Mouse (Mus musculus): ENCODE results near the gene Ttc28. TPM values are rescaled to one million over a fixed set of nuclear protein-coding genes. Genes with fewer than 3 reads are reported as not detected.

Gene Ttc28
- total and polyA plus RNA-seq, 3 experiments = 1.1 to 1.8 TPM; not detected in 1

- Histone ChIP-seq H3K9ac (ENCODE audit: control insufficient read depth, low read depth, low read length, poor library complexity, severe bottlenecking) (no peak overlapping the region), H3K36me3 (ENCODE audit: control insufficient read depth in 1 of 2, insufficient read depth in 2 of 2, low read length in 2 of 2) (no peaks in the 10 kb centered on the region), H3K27ac (ENCODE audit: control insufficient read depth, low read depth, low read length) (no peak overlapping the region), H3K9me3 (replicated peaks; ENCODE audit: insufficient read depth, low read length) (no peaks in the 10 kb centered on the region), H3K4me1 (ENCODE audit: control insufficient read depth in 1 of 2, insufficient read depth in 2 of 2, low read length in 2 of 2) (no peaks in the 10 kb centered on the region), H3K27me3 (ENCODE audit: control insufficient read depth in 1 of 2, insufficient read depth in 2 of 2, low read length in 2 of 2) (no peaks in the 10 kb centered on the region), H3K79me2 (ENCODE audit: control insufficient read depth, insufficient read depth, low read length, poor library complexity) (no peaks in the 10 kb centered on the region), H3K4me3 (ENCODE audit: control insufficient read depth in 1 of 2, insufficient read depth in 1 of 2, low read depth in 2 of 2, low read length in 2 of 2) (no peak overlapping the region)
- TF ChIP-seq E2F4 (IDR thresholded peaks at IDR 0.05; ENCODE audit: borderline replicate concordance, low read depth, low read length) = no peak
- TF ChIP-seq MYC (IDR thresholded peaks at IDR 0.05; ENCODE audit: low read depth, low read length) = no peak
- TF ChIP-seq TBP (IDR thresholded peaks at IDR 0.05; ENCODE audit: low read depth, low read length) = no peak
- no peak for TF ChIP-seq RAD21 (IDR thresholded peaks at IDR 0.05; ENCODE audit: low read depth, low read length)
- TF ChIP-seq USF1 (IDR thresholded peaks at IDR 0.05; ENCODE audit: low read depth, low read length) = no peak
- no peak for TF ChIP-seq ZC3H11A (IDR thresholded peaks at IDR 0.05; ENCODE audit: low read depth, low read length)
- TF ChIP-seq MXI1 (IDR thresholded peaks at IDR 0.05; ENCODE audit: low read depth, low read length) = no peak
- TF ChIP-seq ZMIZ1 (IDR thresholded peaks at IDR 0.05; ENCODE audit: low read depth, low read length) = no peak
- TF ChIP-seq POLR2A (IDR thresholded peaks at IDR 0.05; ENCODE audit: control insufficient read depth in 1 of 2, insufficient read depth in 1 of 2, low read depth in 1 of 2, low read length in 2 of 2, poor library complexity in 1 of 2) = no peak
- TF ChIP-seq POLR2AphosphoS5 (IDR thresholded peaks at IDR 0.05; ENCODE audit: borderline replicate concordance, low read depth, low read length) = no peak
- TF ChIP-seq TCF12 (IDR thresholded peaks at IDR 0.05; ENCODE audit: low read depth, low read length) = no peak
- DNase-seq (ENCODE audit: low read depth, low spot score) = no peak
Measured at GRCm38 (mm10) chr5:111025476-111025875, 145.9 kb downstream of the Ttc28 start.

GRCm38 (mm10) chr5:111026209-111026608, 146.6 kb downstream of the Ttc28 start:
- Histone ChIP-seq H3K79me2 (ENCODE audit: control insufficient read depth, insufficient read depth, low read length, poor library complexity) (no peaks in the 10 kb centered on the region), H3K4me1 (ENCODE audit: control insufficient read depth in 1 of 2, insufficient read depth in 2 of 2, low read length in 2 of 2) (no peaks in the 10 kb centered on the region), H3K36me3 (ENCODE audit: control insufficient read depth in 1 of 2, insufficient read depth in 2 of 2, low read length in 2 of 2) (no peaks in the 10 kb centered on the region), H3K9me3 (replicated peaks; ENCODE audit: insufficient read depth, low read length) (no peaks in the 10 kb centered on the region), H3K9ac (ENCODE audit: control insufficient read depth, low read depth, low read length, poor library complexity, severe bottlenecking) (no peak overlapping the region), H3K27me3 (ENCODE audit: control insufficient read depth in 1 of 2, insufficient read depth in 2 of 2, low read length in 2 of 2) (no peaks in the 10 kb centered on the region), H3K27ac (ENCODE audit: control insufficient read depth, low read depth, low read length) (no peak overlapping the region), H3K4me3 (ENCODE audit: control insufficient read depth in 1 of 2, insufficient read depth in 1 of 2, low read depth in 2 of 2, low read length in 2 of 2) (no peak overlapping the region)
- no peak for DNase-seq (ENCODE audit: low read depth, low spot score)
- no peak for TF ChIP-seq ZNF384 (IDR thresholded peaks at IDR 0.05; ENCODE audit: low read depth, low read length)
- TF ChIP-seq NRF1 (IDR thresholded peaks at IDR 0.05; ENCODE audit: insufficient read depth, low read depth, low read length, poor library complexity, severe bottlenecking) = no peak
- no peak for TF ChIP-seq MYC (IDR thresholded peaks at IDR 0.05; ENCODE audit: low read depth, low read length)
- TF ChIP-seq MAZ (IDR thresholded peaks at IDR 0.05; ENCODE audit: low read depth, low read length) = no peak
- no peak for TF ChIP-seq SIN3A (IDR thresholded peaks at IDR 0.05; ENCODE audit: low read length)
- TF ChIP-seq UBTF (IDR thresholded peaks at IDR 0.05; ENCODE audit: borderline replicate concordance, insufficient read depth, low read depth, low read length) = no peak
- TF ChIP-seq CTCF (IDR thresholded peaks at IDR 0.05 in 2 of 3, conservative IDR thresholded peaks at IDR 0.05 in 1 of 3; ENCODE audit: control insufficient read depth in 1 of 3, insufficient read depth in 1 of 3, low read depth in 2 of 3, low read length in 3 of 3, poor library complexity in 1 of 3, severe bottlenecking in 1 of 3) = no peak
- TF ChIP-seq BHLHE40 (IDR thresholded peaks at IDR 0.05; ENCODE audit: borderline replicate concordance, low read depth, low read length) = no peak
- no peak for TF ChIP-seq RAD21 (IDR thresholded peaks at IDR 0.05; ENCODE audit: low read depth, low read length)

Measured in MEL (cell line).